Mouse (Mus musculus): ENCODE results near the gene Slc36a1.
A peak's percentile ranks its signal among the peaks of the same experiment; 100 is the strongest.

Slc36a1 gene

GRCm38 (mm10) chr11:55209032-55209431 is 4.9 kb downstream of the Slc36a1 start:
- DNase-seq (ENCODE audit: low read depth, low spot score), result no peak

- DNase-seq (ENCODE audit: low read depth, low spot score), result no peak
These were observed 5.6 kb downstream of the Slc36a1 start for GRCm38 (mm10) chr11:55209626-55210353.

GRCm38 (mm10) chr11:55213518-55213917 is 9.4 kb downstream of the Slc36a1 start:
- no peak for DNase-seq (ENCODE audit: low read depth, low spot score)

GRCm38 (mm10) chr11:55214161-55214560 is 10.0 kb downstream of the Slc36a1 start:
- DNase-seq (ENCODE audit: low read depth, low spot score), result no peak

- no peak for DNase-seq (ENCODE audit: low read depth, low spot score)
These were observed 10.8 kb downstream of the Slc36a1 start for GRCm38 (mm10) chr11:55214978-55215377.

GRCm38 (mm10) chr11:55216061-55216460 is 11.9 kb downstream of the Slc36a1 start:
- no peak for DNase-seq (ENCODE audit: low read depth, low spot score)

- DNase-seq (ENCODE audit: low read depth, low spot score), result no peak
These were observed 12.7 kb downstream of the Slc36a1 start for GRCm38 (mm10) chr11:55216830-55217229.

- DNase-seq (ENCODE audit: low read depth, low spot score), result no peak
These were observed 13.3 kb downstream of the Slc36a1 start for GRCm38 (mm10) chr11:55217418-55217817.

GRCm38 (mm10) chr11:55217880-55218279 is 13.7 kb downstream of the Slc36a1 start:
- DNase-seq (ENCODE audit: low read depth, low spot score), result no peak

- no peak for DNase-seq (ENCODE audit: low read depth, low spot score)
These were observed 14.3 kb downstream of the Slc36a1 start for GRCm38 (mm10) chr11:55218473-55218872.

GRCm38 (mm10) chr11:55221306-55221705 is 17.2 kb downstream of the Slc36a1 start:
- peak; percentile 33 for DNase-seq (ENCODE audit: low read depth, low spot score)

GRCm38 (mm10) chr11:55231034-55231433 is 26.9 kb downstream of the Slc36a1 start:
- peak; percentile 15 for DNase-seq (ENCODE audit: low read depth, low spot score)

GRCm38 (mm10) chr11:55234288-55234687 is 30.1 kb downstream of the Slc36a1 start:
- no peak for DNase-seq (ENCODE audit: low read depth, low spot score)

- DNase-seq (ENCODE audit: low read depth, low spot score), result no peak
These were observed 30.6 kb downstream of the Slc36a1 start for GRCm38 (mm10) chr11:55234791-55235190.

- no peak for DNase-seq (ENCODE audit: low read depth, low spot score)
These were observed 32.7 kb downstream of the Slc36a1 start for GRCm38 (mm10) chr11:55236815-55237214.

GRCm38 (mm10) chr11:55239496-55239895 is 35.3 kb downstream of the Slc36a1 start:
- no peak for DNase-seq (ENCODE audit: low read depth, low spot score)

- DNase-seq (ENCODE audit: low read depth, low spot score), result peak; percentile 79
These were observed 36.4 kb downstream of the Slc36a1 start for GRCm38 (mm10) chr11:55240556-55240955.

GRCm38 (mm10) chr11:55250527-55250926 is 46.4 kb downstream of the Slc36a1 start:
- no peak for DNase-seq (ENCODE audit: low read depth, low spot score)

- no peak for DNase-seq (ENCODE audit: low read depth, low spot score)
These were observed 49.2 kb downstream of the Slc36a1 start for GRCm38 (mm10) chr11:55253391-55253790.

- DNase-seq (ENCODE audit: low read depth, low spot score), result no peak
These were observed 57.0 kb downstream of the Slc36a1 start for GRCm38 (mm10) chr11:55261105-55261504.

- DNase-seq (ENCODE audit: low read depth, low spot score), result no peak
These were observed 57.9 kb downstream of the Slc36a1 start for GRCm38 (mm10) chr11:55262000-55262399.

- DNase-seq (ENCODE audit: low read depth, low spot score), result no peak
These were observed 60.2 kb downstream of the Slc36a1 start for GRCm38 (mm10) chr11:55264318-55264717.

- DNase-seq (ENCODE audit: low read depth, low spot score), result no peak
These were observed 61.5 kb downstream of the Slc36a1 start for GRCm38 (mm10) chr11:55265647-55266046.

GRCm38 (mm10) chr11:55268580-55268979 is 64.4 kb downstream of the Slc36a1 start:
- no peak for DNase-seq (ENCODE audit: low read depth, low spot score)

All from CD4-positive, CD25-positive, alpha-beta regulatory T cell, adult 2 months (primary cell).